Mouse (Mus musculus) liver, embryonic 15.5 days (tissue): ENCODE measurements around the gene 2300002M23Rik. TPM values are rescaled to one million over a fixed set of nuclear protein-coding genes. Genes with fewer than 3 reads are reported as not detected.

ENCODE experiments used
- ATAC-seq: fragments of 200-750 bp; cut with Nextera tagmentation; 2 replicates; pipeline ENCODE4 v1.8.0; 2017; ENCODE audit warnings: moderate number of reproducible peaks, mild to moderate bottlenecking, moderate library complexity; ENCODE audit not compliant: insufficient read depth
- H3K27ac ChIP-seq: fragments of 300-500 bp; sonication (generic); replicated peaks from 2 replicates; pipeline ENCODE4 v1.5.1; 2015; ENCODE audit warnings: mild to moderate bottlenecking, inconsistent platforms
- H3K27me3 ChIP-seq: fragments of 300-500 bp; sonication (generic); 2 replicates; pipeline ENCODE4 v1.6.1; 2015; ENCODE audit warnings: mild to moderate bottlenecking, inconsistent platforms
- H3K36me3 ChIP-seq: fragments of 300-500 bp; sonication (generic); replicated peaks from 2 replicates; pipeline ENCODE4 v1.6.1; 2015; ENCODE audit warnings: moderate library complexity, mild to moderate bottlenecking, inconsistent platforms
- H3K4me1 ChIP-seq: fragments of 300-500 bp; sonication (generic); replicated peaks from 2 replicates; pipeline ENCODE4 v1.6.1; 2015; ENCODE audit warnings: inconsistent platforms
- H3K4me2 ChIP-seq: fragments of 300-500 bp; sonication (generic); 2 replicates; pipeline ENCODE4 v1.6.1; 2015; ENCODE audit warnings: moderate library complexity, mild to moderate bottlenecking, inconsistent platforms
- H3K4me3 ChIP-seq: fragments of 300-500 bp; sonication (generic); replicated peaks from 2 replicates; pipeline ENCODE4 v1.5.1; 2015; ENCODE audit warnings: mild to moderate bottlenecking, inconsistent platforms
- H3K9ac ChIP-seq: fragments of 300-500 bp; sonication (generic); 2 replicates; pipeline ENCODE4 v1.6.1; 2015; ENCODE audit warnings: moderate library complexity, mild to moderate bottlenecking, inconsistent platforms
- H3K9me3 ChIP-seq: fragments of 300-500 bp; sonication (generic); replicated peaks from 2 replicates; pipeline ENCODE4 v1.6.1; 2016; ENCODE audit warnings: inconsistent platforms
- WGBS: fragments of 180-500 bp; shearing (Covaris S2); methylation state at CpG from one replicate; pipeline ENCODE4 v1.1.7; 2015; ENCODE audit warnings: mixed read lengths; ENCODE audit not compliant: insufficient replicate concordance; 5-methylcytosine and 5-hydroxymethylcytosine counted together
- polyA plus RNA-seq: library from polyadenylated mRNA; unstranded; fragments of >200 nt; fragmentation: Nextera tagmentation; extraction: Ambion mirVana; gene quantifications from 2 replicates; pipeline ENCODE4 v1.2.1, GENCODE M21; 2015

The 2300002M23Rik gene
- polyA plus RNA-seq, 1 experiment from 2014 or later: not detected

- Histone ChIP-seq H3K27ac (no peak overlapping the region), H3K9ac (no peak overlapping the region), H3K36me3 (no peaks in the 10 kb centered on the region), H3K9me3 (no peaks in the 10 kb centered on the region), H3K4me3 (no peak overlapping the region), H3K4me2 (no peak overlapping the region), H3K4me1 (no peaks in the 10 kb centered on the region), H3K27me3 (no peaks in the 10 kb centered on the region)
- ATAC-seq: no peak
- WGBS: 61% methylated on average over 4 of the region's 4 CpGs
These were observed 49.9 kb downstream of the 2300002M23Rik start for GRCm38 (mm10) chr17:35617127-35617526.

Other genes starting within 250 kb of the 2300002M23Rik start
- gene H2-Q1, start 247.0 kb upstream of the 2300002M23Rik start, polyA plus RNA-seq: 0.58 and 0.70 TPM in 2 replicates
- gene H2-Q2, start 225.2 kb upstream of the 2300002M23Rik start, polyA plus RNA-seq: 0.94 and 1.4 TPM in 2 replicates
- 2.2 and 2.7 TPM in 2 replicates for gene H2-Q4, start 187.8 kb upstream of the 2300002M23Rik start, polyA plus RNA-seq
- gene H2-Q6, start 142.6 kb upstream of the 2300002M23Rik start, polyA plus RNA-seq: 9.5 and 11.9 TPM in 2 replicates
- gene H2-Q7, start 128.3 kb upstream of the 2300002M23Rik start, polyA plus RNA-seq: 18.4 and 18.7 TPM in 2 replicates
- gene H2-Q10, start 97.4 kb upstream of the 2300002M23Rik start, polyA plus RNA-seq: 322 and 403 TPM in 2 replicates
- not detected in 2 replicates for gene Pou5f1, start 61.4 kb upstream of the 2300002M23Rik start, polyA plus RNA-seq
- gene Tcf19, start 50.6 kb upstream of the 2300002M23Rik start, polyA plus RNA-seq: 44.6 and 47.9 TPM in 2 replicates
- gene Cchcr1, start 50.4 kb upstream of the 2300002M23Rik start, polyA plus RNA-seq: 7.4 and 8.7 TPM in 2 replicates
- gene Psors1c2, start 34.2 kb upstream of the 2300002M23Rik start, polyA plus RNA-seq: 0.14 TPM in 2 replicates
- 0.03 and 0.05 TPM in 2 replicates for gene Cdsn, start 15.3 kb upstream of the 2300002M23Rik start, polyA plus RNA-seq
- not detected in 2 replicates for gene Sfta2, start 34.1 kb downstream of the 2300002M23Rik start, polyA plus RNA-seq
- not detected in 2 replicates for gene Gm9573, start 59.2 kb downstream of the 2300002M23Rik start, polyA plus RNA-seq
- gene Mucl3, start 76.2 kb downstream of the 2300002M23Rik start, polyA plus RNA-seq: 0.03 and 0.05 TPM in 2 replicates
- 6.1 and 6.5 TPM in 2 replicates for gene Vars2, start 100.1 kb downstream of the 2300002M23Rik start, polyA plus RNA-seq
- gene Gtf2h4, start 106.3 kb downstream of the 2300002M23Rik start, polyA plus RNA-seq: 21.7 and 25.5 TPM in 2 replicates
- gene Ddr1, start 137.2 kb downstream of the 2300002M23Rik start, polyA plus RNA-seq: 2.6 and 3.4 TPM in 2 replicates